Mouse (Mus musculus) megakaryocyte, embryonic 14.5 days (primary cell): ENCODE results near the gene Pmvk. TPM values are rescaled to one million over a fixed set of nuclear protein-coding genes. Genes with fewer than 3 reads are reported as not detected.
A peak's percentile ranks its signal among the peaks of the same experiment; 100 is the strongest.

ENCODE experiments used
- H3K27me3 ChIP-seq: replicated peaks from 2 replicates; pipeline ENCODE3; 2012; ENCODE audit warnings: inconsistent platforms
- H3K36me3 ChIP-seq: replicated peaks from 2 replicates; pipeline ENCODE3; 2012; ENCODE audit warnings: low read length, inconsistent platforms, mixed read lengths
- H3K4me1 ChIP-seq: 2 replicates; pipeline ENCODE4 v1.6.1; 2012; ENCODE audit warnings: inconsistent platforms
- H3K4me3 ChIP-seq: replicated peaks from 2 replicates; pipeline ENCODE3; 2012; ENCODE audit warnings: moderate library complexity, mild to moderate bottlenecking, inconsistent platforms
- H3K9me3 ChIP-seq: 2 replicates; pipeline ENCODE4 v1.6.1; 2012; ENCODE audit warnings: inconsistent platforms
- FLI1 ChIP-seq: IDR thresholded peaks from 2 replicates; pipeline ENCODE4 v1.6.1; 2012; ENCODE audit warnings: low read length, inconsistent platforms, mixed read lengths
- GATA1 ChIP-seq: IDR thresholded peaks from 3 replicates; pipeline ENCODE4 v1.6.1; 2012; ENCODE audit warnings: mixed read lengths, low read length, inconsistent platforms, borderline replicate concordance
- polyA plus RNA-seq: library from polyadenylated mRNA; stranded (reverse); fragments of >175 nt; gene quantifications from 2 replicates; pipeline ENCODE4 v1.2.3, GENCODE M21; 2012; ENCODE audit warnings: low replicate concordance; ENCODE audit not compliant: insufficient read depth

Gene Pmvk
- polyA plus RNA-seq, 1 experiment = 35.6 TPM

DNA sequence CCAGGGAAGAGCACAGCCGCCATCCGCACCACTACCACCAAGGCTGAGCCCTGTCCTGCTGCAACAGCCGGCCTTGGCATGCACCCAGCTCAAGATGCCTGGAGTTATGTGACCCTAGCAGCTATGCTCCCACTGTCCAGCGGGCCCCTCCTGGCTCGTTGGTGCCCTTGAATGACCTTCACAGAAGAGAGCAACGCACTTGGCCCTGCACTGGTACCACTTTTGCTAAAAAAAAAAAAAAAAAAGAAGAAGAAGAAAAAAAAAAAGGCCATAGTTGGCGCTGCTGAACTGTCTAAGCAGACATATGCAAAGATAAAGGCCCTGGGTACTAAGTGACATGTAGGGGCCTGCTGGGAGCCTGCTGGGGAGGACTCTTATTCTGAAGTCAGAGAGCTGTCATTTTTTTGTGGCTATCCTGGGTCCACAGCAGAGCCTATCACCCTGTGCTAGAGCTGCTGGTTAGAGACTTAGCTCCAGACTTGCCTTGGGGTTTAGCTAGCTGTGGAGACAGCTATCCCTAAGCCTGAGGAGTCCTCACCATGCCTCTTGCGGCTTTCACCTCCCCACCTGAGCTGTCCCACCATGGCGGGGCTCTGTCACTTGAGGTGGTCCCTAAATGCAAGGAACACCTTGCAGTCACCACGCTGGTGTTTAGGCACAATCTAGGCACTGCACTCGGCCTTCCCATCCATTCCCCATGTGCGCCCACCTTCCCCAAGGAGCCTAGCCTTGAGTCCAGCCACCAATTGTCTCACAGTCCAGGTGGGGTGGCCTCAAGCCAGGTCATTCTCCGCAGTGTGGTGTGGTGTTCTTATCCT lies 5.4 kb upstream of the Pmvk start:
- H3K36me3 ChIP-seq = peaks cover 56% of the 10 kb centered on the region

DNA sequence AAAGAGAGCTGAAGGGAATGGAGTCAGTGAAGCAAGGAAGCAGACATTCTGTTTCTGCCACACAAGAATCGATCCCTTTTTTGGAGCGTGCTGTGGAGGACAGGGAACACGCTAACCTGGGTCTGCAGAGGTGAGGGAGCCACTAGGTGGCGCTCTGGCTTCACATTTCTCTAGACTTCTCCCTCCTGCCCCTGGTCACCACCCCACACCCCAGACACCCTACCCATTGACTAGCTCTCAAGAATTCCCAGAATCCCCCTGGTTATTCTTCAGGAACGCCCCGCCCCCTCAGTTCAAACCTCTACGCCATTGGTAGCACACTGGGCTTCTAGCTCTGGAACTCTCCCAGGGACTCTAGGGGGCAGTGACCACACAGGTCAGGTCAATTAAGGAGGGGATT lies 4.8 kb upstream of the Pmvk start:
- TF ChIP-seq FLI1 (no peak), GATA1 (no peak)
- H3K4me1 ChIP-seq = peaks cover 59% of the 10 kb centered on the region
- no peaks in the 10 kb centered on the region for H3K27me3 ChIP-seq
- peaks cover 50% of the 10 kb centered on the region for H3K36me3 ChIP-seq
- H3K9me3 ChIP-seq = no peaks in the 10 kb centered on the region
- H3K4me3 ChIP-seq = peak overlapping the region; percentile 87

More for the DNA sequence above, 5.4 kb upstream of the Pmvk start:
- Histone ChIP-seq H3K4me3 (peak overlapping the region; percentile 87), H3K27me3 (no peaks in the 10 kb centered on the region), H3K9me3 (no peaks in the 10 kb centered on the region), H3K4me1 (peaks cover 57% of the 10 kb centered on the region)
- TF ChIP-seq GATA1 (no peak), FLI1 (no peak)

DNA sequence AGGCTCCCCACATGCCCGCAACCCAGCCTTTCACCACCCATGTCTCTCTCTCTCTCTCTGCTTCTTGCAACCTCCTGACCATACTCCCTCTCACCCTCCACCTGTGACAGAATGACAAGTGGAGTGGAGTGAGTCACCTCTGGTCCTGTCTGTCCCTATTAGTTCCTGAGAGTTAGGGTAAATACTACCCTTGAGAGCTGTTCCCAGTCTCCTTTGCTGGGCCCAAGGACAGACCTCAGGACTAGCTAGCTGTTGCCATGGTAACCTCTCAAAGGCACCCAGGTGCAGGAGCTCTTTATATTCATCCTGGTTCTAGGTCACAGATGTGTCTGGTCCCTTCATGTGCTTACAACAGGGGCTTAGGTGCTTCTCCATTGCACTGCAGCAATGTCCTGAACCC lies 2.4 kb upstream of the Pmvk start:
- TF ChIP-seq GATA1 (no peak), FLI1 (no peak)
- Histone ChIP-seq H3K4me3 (no peak overlapping the region), H3K36me3 (peaks cover 26% of the 10 kb centered on the region), H3K9me3 (no peaks in the 10 kb centered on the region), H3K4me1 (peaks cover 81% of the 10 kb centered on the region), H3K27me3 (no peaks in the 10 kb centered on the region)

DNA sequence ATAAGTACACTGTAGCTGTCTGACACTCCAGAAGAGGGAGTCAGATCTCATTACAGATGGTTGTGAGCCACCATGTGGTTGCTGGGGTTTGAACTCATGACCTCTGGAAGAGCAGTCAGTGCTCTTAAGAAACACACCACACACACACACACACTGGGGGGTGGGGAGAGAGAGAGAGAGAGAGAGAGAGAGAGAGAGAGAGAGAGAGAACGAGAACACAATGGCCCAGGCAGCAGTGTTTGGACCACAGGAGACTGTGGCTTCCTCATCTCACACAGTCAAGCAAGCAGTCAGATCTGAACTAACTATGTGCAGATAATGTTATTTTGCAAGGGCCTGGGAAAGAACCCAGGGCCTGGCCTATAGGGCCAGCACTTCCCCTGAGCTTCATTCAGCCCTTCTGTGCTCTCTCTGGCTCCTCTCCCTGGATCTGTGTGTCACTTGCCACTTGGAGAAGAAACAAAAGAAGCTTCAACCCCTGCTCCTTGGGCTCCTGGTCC lies 1.5 kb downstream of the Pmvk start:
- Histone ChIP-seq H3K4me1 (peaks cover 83% of the 10 kb centered on the region), H3K36me3 (peaks cover 7% of the 10 kb centered on the region), H3K27me3 (no peaks in the 10 kb centered on the region), H3K4me3 (no peak overlapping the region), H3K9me3 (no peaks in the 10 kb centered on the region)
- TF ChIP-seq FLI1 (no peak), GATA1 (no peak)

DNA sequence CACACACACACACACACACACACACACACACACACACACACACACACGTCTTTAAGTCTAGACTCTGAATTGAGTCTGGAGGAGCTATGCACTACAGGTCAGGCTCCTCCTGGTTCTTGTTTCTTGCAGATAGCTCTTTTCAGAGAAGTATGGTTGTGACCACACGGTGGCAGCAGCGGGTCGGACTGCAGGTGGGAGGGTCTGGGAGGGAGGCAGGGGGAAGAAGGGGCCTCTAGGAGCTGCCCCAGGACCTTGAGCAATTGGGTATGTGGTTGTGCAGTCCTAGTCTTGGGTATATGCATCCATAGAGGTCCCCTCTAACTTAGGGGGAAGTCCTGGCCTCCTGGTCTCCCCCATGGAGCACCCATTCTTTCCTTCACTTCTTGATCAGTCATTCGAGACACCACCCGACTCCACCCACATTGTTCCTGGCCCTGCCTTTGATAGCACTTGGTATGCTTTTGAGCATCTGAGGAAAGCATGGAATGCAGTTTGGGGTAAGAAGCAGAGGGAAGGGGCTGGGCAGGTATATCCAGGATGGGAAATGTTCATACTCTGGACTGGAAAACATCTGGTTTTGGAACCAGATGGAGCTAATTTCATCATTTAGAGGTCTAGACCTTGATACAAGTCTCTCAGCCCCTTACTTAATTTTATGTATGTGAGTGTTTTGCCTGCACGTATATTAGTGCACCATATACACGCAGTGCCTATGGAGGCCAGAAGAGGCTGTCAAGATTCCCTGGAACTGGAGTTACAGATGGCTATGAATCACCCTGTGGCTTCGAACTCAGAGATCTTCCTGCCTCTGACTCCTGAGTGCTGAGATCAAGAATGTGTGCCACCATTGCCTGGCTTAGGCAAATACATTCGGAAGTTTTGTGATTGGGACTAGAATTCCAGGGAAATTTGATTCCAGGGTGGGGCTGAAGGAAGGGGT lies 2.7 kb downstream of the Pmvk start:
- TF ChIP-seq GATA1 = no peak
- TF ChIP-seq FLI1 = no peak
- Histone ChIP-seq H3K4me3 (peak overlapping the region; percentile 74), H3K36me3 (peaks cover 16% of the 10 kb centered on the region), H3K4me1 (peaks cover 79% of the 10 kb centered on the region), H3K9me3 (no peaks in the 10 kb centered on the region), H3K27me3 (no peaks in the 10 kb centered on the region)

DNA sequence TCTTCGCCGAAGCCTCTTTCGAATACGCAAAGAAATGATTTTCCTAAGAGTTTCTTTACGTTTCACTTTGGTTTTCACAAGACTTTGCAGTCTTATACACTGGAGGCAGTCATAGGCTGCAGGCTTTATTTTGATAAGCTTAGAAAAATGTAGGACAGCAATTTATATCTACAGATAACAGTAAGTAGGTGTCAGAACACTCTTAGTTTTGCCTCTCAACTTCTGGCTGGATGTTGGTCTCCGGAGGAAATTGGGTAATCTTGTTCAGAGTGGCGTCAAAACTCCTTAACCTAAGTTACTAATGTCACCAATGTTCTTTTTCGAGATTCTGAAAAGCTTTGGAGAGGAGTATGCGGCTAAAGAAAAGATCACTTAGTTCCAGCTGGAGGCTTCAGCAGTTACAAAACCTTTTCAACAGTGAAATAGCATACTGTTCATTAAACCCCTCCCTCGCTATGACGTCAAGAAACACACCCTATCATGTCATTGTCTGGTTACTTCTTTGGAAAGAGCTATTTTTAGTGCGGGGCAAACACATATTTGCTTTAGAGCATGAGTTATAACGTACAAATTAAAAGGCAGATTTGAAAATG lies 4.1 kb downstream of the Pmvk start:
- Histone ChIP-seq H3K4me1 (peaks cover 67% of the 10 kb centered on the region), H3K4me3 (peak overlapping the region; percentile 98), H3K9me3 (no peaks in the 10 kb centered on the region), H3K36me3 (peaks cover 28% of the 10 kb centered on the region), H3K27me3 (no peaks in the 10 kb centered on the region)
- no peak for TF ChIP-seq GATA1
- TF ChIP-seq FLI1 = no peak

DNA sequence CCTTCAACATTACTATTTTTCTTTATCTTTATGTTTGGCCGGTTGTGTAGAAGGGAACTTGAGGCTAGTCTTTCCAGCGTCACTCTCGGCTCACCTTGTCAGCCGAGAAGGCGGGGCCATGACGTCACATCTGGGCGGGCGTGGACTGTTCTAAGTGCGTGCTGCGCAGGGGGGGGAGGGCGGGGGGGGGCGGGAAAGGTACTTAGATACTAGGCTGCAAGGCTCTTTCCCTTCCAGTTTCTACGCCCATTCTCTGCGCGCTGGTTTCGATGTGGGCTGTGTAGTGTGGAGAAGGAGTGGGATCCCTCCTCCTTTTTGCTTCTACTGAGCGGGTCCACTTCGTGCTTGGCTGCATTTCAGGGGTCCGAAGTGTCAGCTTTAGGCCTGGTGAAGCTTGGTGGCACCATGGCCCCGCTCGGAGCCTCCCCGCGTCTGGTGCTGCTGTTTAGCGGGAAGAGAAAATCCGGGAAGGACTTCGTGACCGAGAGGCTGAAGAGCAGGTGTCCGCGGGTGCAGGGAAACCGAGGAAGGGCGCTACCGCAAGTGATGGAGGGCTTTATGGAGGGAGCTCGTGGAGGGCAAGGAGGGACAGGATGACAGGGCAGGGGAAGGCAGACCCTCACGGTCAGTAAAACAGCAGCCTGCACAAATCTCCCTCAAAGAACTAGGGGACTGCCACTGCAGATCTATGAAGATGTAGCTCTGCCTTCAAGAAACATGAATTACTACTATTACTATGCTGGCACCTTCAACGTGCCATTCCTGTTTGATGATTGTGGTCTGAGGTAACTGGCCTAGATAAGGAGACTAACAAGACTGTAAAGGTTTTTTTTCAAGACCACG lies 4.8 kb downstream of the Pmvk start:
- Histone ChIP-seq H3K27me3 (no peaks in the 10 kb centered on the region), H3K4me3 (peak overlapping the region; percentile 98), H3K4me1 (peaks cover 67% of the 10 kb centered on the region), H3K36me3 (peaks cover 35% of the 10 kb centered on the region), H3K9me3 (no peaks in the 10 kb centered on the region)
- TF ChIP-seq GATA1 (no peak), FLI1 (no peak)

DNA sequence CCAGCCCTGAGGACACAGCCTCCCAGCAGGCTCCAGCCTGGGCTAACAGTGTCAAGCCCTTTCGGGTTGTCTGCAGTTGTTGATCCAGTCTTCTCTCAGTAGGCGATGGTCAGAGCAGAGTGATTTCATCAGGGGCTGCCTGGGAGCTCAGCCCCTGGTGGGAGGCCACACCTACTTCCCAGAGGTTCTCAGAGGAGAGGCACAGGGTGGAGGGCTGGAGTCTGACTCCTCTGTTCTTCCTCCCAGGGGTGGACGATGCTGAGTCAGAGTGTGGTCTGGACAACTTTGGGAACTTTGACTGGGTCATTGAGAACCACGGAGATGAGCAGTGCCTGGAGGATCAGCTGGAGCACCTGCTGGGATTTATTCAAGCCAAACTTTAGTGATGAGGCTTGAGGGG lies 13.9 kb downstream of the Pmvk start:
- peaks cover 70% of the 10 kb centered on the region for H3K36me3 ChIP-seq
- H3K27me3 ChIP-seq = peaks cover 2% of the 10 kb centered on the region
- TF ChIP-seq FLI1 (no peak), GATA1 (no peak)
- H3K4me3 ChIP-seq = no peak overlapping the region
- peaks cover 30% of the 10 kb centered on the region for H3K4me1 ChIP-seq
- no peaks in the 10 kb centered on the region for H3K9me3 ChIP-seq

DNA sequence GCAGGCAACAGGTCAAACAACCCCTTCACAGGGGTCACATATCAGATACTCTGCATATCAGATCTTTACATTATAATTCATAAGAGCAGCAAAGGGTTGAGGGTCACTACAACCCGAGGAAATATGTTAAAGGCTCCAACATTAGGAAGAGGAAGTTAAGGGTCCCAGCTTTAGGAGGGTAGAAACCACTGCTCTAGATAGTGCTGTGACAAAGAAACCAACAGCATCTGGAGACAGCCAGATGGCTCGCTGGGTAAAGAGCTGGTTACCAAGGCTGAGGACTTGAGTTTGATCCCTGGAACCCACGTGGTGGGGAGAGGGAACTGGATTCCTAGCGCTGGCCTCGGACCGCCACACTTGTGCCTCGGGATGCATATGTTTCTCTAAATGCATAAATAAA lies 17.9 kb downstream of the Pmvk start:
- Histone ChIP-seq H3K36me3 (peaks cover 37% of the 10 kb centered on the region), H3K4me3 (no peak overlapping the region), H3K4me1 (peaks cover 29% of the 10 kb centered on the region), H3K27me3 (peaks cover 2% of the 10 kb centered on the region), H3K9me3 (no peaks in the 10 kb centered on the region)
- no peak for TF ChIP-seq FLI1
- no peak for TF ChIP-seq GATA1
